In genomic region chr3:109804145-109804544, GRCm38 (mm10) we compare ENCODE assay signal across 13 mouse cellular contexts.
"Had no signal": no experiment of that assay in that cellular context is flagged by ENCODE, and none has a peak within 500 bp of the region (broad histone marks: within the 10 kb centered on the region; RNA-seq: fewer than 3 reads in every experiment).

No protein-coding gene starts in this region.

- H3K27me3 ChIP-seq: kidney, embryonic 15.5 days; liver, embryonic 15.5 days had no signal

- H3K4me3 ChIP-seq: kidney, embryonic 15.5 days; left cerebral cortex, adult 2 months; limb, embryonic 10.5 days; liver, embryonic 15.5 days had no signal

- H3K9ac ChIP-seq: kidney, embryonic 15.5 days; liver, embryonic 15.5 days had no signal

- DNase-seq: kidney, adult 2 months; kidney, postnatal 4 days; lung, adult 2 months; lung, postnatal 36 days; right cerebral cortex, postnatal 25 days; thymus, postnatal 36 days had no signal

- ATAC-seq: intestine, embryonic 16.5 days; lung, postnatal 0 days had no signal

- H3K4me1 ChIP-seq: kidney, embryonic 15.5 days; limb, embryonic 10.5 days; liver, embryonic 15.5 days had no signal

- H3K4me2 ChIP-seq: kidney, embryonic 15.5 days; liver, embryonic 11.5 days; liver, embryonic 15.5 days had no signal

- H3K9me3 ChIP-seq: kidney, embryonic 15.5 days; limb, embryonic 10.5 days; liver, embryonic 15.5 days had no signal

- H3K27ac ChIP-seq: kidney, embryonic 15.5 days; left cerebral cortex, adult 2 months; limb, embryonic 10.5 days; liver, embryonic 15.5 days had no signal

- H3K36me3 ChIP-seq: kidney, embryonic 15.5 days; limb, embryonic 10.5 days; liver, embryonic 15.5 days had no signal
